Mouse (Mus musculus): Measurements from ENCODE around the gene Unc119b.

DNA sequence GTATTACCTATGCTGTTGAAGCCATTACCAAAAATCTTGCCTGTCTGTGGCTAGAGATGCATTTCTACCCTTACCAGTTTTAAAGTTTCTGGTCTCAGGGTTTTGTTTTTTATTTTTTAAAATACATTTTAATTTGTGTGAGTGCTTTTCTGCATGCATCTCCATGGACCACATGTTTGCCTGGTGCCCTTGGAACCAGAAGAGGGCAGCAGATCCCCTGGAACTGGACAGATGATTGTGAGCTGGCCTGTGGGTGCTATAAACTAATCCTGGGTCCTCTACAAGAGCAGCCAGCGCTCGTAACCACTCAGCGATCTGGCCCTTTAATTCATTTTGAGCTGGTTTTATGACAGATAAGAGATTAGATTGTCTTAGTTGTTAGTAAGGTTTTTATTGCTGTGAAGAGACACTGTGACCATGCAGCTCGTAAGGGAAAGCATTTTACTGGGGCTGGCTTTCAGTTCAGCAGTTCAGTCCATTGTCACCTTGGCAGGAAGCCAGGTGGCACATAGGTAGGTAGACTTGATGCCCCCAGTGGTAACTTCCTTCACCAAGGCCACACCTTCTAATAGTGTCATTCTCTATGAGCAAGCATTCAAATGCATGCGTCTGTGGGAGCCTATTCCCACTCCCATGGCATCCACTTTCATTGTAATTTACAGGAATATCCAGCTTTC is 45.0 kb downstream of the Unc119b start:
- TF ChIP-seq CTCF (IDR thresholded peaks at IDR 0.05) = 0 out of 2 replicates have a peak, but pooled peaks have one; percentile 20
- no peak for TF ChIP-seq EP300 (IDR thresholded peaks at IDR 0.05)
